Mouse (Mus musculus): ENCODE results near the gene Gm8909.
"Not testable (repeated sequence)": the region's sequence is repeated elsewhere in the genome, so short reads cannot be mapped to it uniquely, and the experiment has no call there.

GRCm38 (mm10) chr17:36135421-36136231 is 32.7 kb downstream of the Gm8909 start:
- TF ChIP-seq CTCF, EP300 (IDR thresholded peaks at IDR 0.05): not testable (repeated sequence)
